Mouse (Mus musculus): ENCODE measurements around the gene Gm42421. TPM values are rescaled to one million over a fixed set of nuclear protein-coding genes. Genes with fewer than 3 reads are reported as not detected.

The Gm42421 gene
- 6.0 TPM for polyA plus RNA-seq (2014; fragmentation: Illumina TruSeq; extraction: RNeasy Lipid Tissue Mini Kit (QIAGEN cat#74804); ENCODE audit: low read depth, low replicate concordance)

DNA sequence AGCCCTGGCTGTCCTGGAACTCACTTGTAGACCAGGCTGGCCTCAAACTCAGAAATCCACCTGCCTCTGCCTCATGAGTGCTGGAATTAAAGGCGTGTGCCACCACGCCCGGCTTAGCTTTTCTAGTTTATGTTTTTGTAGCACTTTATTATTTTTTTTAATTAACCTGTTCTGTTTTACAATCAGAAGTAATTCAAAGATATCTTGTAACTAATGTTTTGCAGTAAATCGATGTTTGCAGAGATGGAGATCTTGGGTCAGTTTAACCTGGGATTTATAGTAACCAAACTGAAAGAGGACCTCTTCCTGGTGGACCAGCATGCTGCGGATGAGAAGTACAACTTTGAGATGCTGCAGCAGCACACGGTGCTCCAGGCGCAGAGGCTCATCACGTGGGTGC lies at the start of gene Gm42421:
TSS of gene Gm42421 (plus strand) at position 301 of the 400 bp plus-strand sequence.

DNA sequence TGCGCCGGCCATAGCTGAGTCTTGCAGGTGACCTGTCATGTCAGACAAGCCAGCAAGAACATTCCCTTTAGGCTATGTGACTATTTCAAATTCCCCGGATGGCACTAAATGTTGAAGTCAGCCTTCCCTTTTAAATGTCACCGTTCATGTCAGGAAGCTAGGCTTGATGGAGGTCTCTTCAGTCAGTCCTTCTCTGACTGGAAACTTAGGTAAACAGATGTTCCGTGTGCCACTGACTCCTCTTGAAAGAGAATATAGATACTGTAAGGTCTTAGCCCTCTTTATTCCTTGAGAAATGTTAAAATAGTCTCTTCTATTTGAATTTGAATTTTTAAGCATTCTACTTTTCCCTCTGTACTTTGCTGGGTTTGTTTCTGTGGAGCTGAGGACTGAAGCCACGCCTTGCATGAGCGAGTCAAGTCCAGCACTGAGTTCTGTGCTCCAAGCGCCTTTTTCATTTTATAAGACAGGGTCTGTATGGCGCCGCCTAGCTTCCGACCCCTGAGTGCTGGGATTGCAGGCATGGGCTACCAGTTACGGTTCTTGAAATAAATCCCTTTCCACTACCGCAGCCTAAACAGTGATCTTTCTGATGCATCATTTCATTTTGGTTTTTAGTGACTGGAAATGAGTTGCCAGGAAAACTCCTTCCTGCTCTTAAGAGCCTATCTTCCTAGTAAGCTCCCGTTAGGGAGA lies 30.2 kb upstream of the Gm42421 start, which contains the start of gene Ankrd61:
TSS of gene Ankrd61 (minus strand) at position 51 of the 696 bp plus-strand sequence.

DNA sequence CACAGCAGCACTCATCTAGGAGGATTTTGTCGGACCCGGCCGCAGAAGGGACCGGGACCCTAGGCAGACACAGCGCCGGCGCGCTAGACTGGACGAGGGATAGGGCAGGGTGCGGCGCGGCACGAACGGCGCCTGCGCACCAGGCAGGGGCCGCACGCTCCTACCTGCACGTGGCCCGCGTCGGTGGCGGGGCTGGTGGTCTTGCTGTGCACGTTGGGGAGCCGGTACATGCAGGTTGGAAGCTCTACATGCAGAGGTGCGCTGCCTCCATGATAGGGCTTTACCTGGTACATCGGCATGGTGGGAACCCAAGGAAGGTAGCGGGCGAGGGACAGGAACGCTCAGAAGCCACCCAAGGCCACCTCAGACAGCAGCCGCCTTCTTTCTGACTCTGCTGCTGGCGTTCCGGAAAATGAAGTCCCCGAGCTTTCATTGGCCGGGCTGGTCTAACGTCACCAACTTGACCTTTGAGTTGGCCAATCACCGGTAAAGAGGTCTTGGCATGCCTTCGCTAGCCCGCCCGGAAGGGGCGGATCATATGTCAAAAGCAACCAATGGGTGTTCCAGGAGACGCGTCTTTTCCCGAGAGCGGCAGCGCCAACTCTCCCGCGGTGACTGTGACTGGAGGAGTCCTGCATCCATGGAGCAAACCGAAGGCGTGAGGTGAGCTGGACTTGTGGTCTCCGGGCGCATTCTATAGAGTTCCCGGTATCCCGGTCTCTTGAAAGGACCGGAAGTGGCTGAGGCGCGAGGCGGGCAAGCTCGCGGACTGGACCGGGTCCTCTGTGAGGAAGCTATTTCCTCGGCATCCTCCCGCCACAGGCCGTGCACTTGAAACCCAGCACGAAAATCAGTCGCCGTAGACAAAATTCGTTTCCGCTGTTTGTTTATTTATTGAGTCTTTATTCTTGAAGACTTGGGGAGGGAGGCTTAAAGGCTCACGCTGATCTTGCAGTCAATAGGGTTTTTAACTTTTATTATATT lies 18.3 kb upstream of the Gm42421 start, which contains the start of the genes Aimp2 and Pms2:
TSS of gene Aimp2 (minus strand) at position 431 of the 984 bp plus-strand sequence.
TSS of gene Pms2 (plus strand) at position 548 of the 984 bp plus-strand sequence.

DNA sequence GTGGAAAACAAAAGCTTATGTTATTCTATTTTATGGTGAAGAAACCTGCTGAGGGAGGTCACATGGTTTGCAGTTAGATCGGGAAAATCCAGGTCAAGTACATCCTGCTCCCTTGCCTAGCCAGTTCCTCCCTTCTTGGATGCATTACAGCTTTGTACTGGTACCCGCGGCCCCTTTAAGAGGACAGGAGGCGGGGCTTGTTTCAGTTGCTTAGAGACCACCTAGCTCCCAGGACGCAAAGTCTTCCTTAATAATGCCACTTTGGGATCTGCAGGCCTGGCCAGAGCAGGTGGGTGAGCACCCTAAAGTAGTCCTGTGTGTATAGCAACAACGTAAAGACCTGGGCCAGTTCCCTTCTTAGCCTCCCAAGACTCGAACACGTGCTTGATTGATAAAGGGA lies 4.9 kb downstream of the Gm42421 start, which contains the start of gene Rsph10b:
TSS of gene Rsph10b (plus strand) at position 205 of the 400 bp plus-strand sequence.

Other genes starting within 250 kb of the Gm42421 start
- gene Usp42, start 195.9 kb upstream of the Gm42421 start, polyA plus RNA-seq (2014; fragmentation: Illumina TruSeq; extraction: RNeasy Lipid Tissue Mini Kit (QIAGEN cat#74804); ENCODE audit: low read depth, low replicate concordance) = 62.0 TPM
- 32.8 TPM for gene Eif2ak1, start 110.4 kb upstream of the Gm42421 start, polyA plus RNA-seq (2014; fragmentation: Illumina TruSeq; extraction: RNeasy Lipid Tissue Mini Kit (QIAGEN cat#74804); ENCODE audit: low read depth, low replicate concordance)
- 166 TPM for gene Ankrd61, start 30.5 kb upstream of the Gm42421 start, polyA plus RNA-seq (2014; fragmentation: Illumina TruSeq; extraction: RNeasy Lipid Tissue Mini Kit (QIAGEN cat#74804); ENCODE audit: low read depth, low replicate concordance)
- gene Aimp2, start 18.3 kb upstream of the Gm42421 start, polyA plus RNA-seq (2014; fragmentation: Illumina TruSeq; extraction: RNeasy Lipid Tissue Mini Kit (QIAGEN cat#74804); ENCODE audit: low read depth, low replicate concordance) = 11.7 TPM
- gene Pms2, start 18.2 kb upstream of the Gm42421 start, polyA plus RNA-seq (2014; fragmentation: Illumina TruSeq; extraction: RNeasy Lipid Tissue Mini Kit (QIAGEN cat#74804); ENCODE audit: low read depth, low replicate concordance) = 11.5 TPM
- gene Rsph10b, start 4.9 kb downstream of the Gm42421 start, polyA plus RNA-seq (2014; fragmentation: Illumina TruSeq; extraction: RNeasy Lipid Tissue Mini Kit (QIAGEN cat#74804); ENCODE audit: low read depth, low replicate concordance) = 111 TPM
- gene Ccz1, start 86.7 kb downstream of the Gm42421 start, polyA plus RNA-seq (2014; fragmentation: Illumina TruSeq; extraction: RNeasy Lipid Tissue Mini Kit (QIAGEN cat#74804); ENCODE audit: low read depth, low replicate concordance) = 131 TPM
- not detected for gene Ocm, start 98.5 kb downstream of the Gm42421 start, polyA plus RNA-seq (2014; fragmentation: Illumina TruSeq; extraction: RNeasy Lipid Tissue Mini Kit (QIAGEN cat#74804); ENCODE audit: low read depth, low replicate concordance)
- gene Lmtk2, start 172.3 kb downstream of the Gm42421 start, polyA plus RNA-seq (2014; fragmentation: Illumina TruSeq; extraction: RNeasy Lipid Tissue Mini Kit (QIAGEN cat#74804); ENCODE audit: low read depth, low replicate concordance) = 6.8 TPM